Mouse (Mus musculus) kidney, adult 11 months (tissue): ENCODE results near the gene Gm20388.

Experiments
- DNase-seq: peaks from one replicate; pipeline ENCODE4 v3.0.0; 2022

The Gm20388 gene

GRCm38 (mm10) chr8:123117744-123118143, 3207.1 kb downstream of the Gm20388 start:
- no peak for DNase-seq

DNA sequence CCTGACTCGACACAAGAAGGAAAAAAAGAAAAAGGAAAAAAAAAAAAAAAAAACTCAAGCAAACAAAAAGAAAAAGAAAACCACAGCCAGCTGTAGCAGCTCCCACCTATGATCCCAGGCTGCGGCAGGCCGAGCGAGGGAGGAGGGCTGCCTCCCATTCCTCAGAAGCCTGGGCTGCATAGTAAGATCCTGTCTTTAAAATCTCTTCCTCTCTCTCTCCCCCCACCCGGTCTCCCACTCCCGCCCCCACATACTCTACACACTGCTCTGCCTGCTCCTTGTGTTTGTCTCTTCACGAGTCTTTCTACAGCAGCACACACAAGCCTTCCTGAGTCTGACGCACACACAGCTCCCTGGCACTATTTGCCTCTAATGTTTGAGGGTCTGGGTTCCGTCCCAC, 3211.4 kb downstream of the Gm20388 start:
- no peak for DNase-seq

DNA sequence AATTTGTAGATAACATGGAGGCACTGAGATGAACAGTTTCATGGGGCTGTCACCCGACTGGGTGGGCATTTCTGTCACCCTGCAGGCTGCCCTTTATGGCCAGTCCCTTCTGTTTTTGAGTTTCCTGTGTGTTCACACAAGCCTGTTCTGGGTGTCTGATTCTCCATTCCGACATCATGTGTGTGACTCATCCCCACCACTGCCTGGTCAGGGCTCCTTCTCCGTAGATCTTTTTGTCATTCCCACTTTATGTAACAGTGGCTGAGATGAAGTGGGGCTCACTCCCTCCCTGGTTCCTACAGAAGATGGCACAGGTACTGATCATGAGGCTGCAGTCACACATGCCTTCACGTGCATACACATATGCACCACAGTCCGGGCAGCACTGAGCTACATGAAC, 3212.0 kb downstream of the Gm20388 start:
- DNase-seq, result no peak

GRCm38 (mm10) chr8:123126193-123126816, 3215.7 kb downstream of the Gm20388 start:
- peak; percentile 70 for DNase-seq

DNA sequence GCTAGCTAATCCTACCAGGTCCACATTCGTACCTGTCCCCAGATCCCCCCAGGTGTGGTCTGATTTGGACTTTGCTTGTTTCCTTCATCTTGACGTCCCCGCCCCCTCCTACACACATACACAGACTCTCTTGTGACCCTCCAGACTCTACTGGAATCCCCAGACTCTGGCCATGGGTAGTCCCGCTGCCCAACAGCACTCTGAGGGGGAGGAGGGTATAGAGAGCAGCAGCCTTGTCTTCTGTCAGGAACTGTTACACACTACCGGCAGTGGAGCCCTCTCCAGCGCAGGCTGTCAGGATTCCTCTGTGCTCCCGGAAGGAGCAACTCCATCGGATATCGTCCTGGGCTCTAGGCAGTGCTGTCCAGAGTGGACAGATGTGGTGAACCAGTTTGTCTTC, 3220.4 kb downstream of the Gm20388 start:
- no peak for DNase-seq

- no peak for DNase-seq
These were observed 3222.3 kb downstream of the Gm20388 start for GRCm38 (mm10) chr8:123132953-123133352.

DNA sequence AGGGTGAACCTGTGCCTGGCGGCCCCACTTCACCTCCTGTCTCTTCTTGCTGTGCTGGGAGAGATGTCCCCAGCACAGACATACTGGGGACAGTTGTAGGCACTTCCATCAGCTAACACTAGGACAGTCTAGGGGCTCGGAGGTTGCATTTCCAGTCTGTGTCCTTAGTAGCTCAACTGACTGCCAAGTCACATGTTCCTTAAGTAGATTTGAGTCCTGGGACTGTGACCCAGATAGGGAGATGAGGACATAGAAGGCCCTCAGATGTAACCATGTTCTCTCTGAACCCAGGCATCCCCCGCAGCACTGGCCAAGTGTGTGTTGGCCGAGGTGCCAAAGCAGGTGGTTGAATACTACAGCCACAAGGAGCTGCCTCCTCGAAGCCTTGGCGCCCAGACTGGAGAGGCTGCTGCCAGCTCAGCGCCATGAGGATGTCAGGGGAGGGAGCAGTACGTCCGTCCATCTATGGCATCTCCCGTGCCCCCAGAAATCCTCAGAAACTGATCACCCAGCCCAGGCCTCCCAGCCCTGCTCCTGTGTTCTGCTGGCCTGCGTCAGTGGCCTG, 3223.6 kb downstream of the Gm20388 start:
- DNase-seq, result no peak

GRCm38 (mm10) chr8:123135406-123135805, 3224.8 kb downstream of the Gm20388 start:
- no peak for DNase-seq

- no peak for DNase-seq
These were observed 3225.2 kb downstream of the Gm20388 start for GRCm38 (mm10) chr8:123135806-123136205.

- no peak for DNase-seq
These were observed 3225.6 kb downstream of the Gm20388 start for GRCm38 (mm10) chr8:123136287-123136686.

DNA sequence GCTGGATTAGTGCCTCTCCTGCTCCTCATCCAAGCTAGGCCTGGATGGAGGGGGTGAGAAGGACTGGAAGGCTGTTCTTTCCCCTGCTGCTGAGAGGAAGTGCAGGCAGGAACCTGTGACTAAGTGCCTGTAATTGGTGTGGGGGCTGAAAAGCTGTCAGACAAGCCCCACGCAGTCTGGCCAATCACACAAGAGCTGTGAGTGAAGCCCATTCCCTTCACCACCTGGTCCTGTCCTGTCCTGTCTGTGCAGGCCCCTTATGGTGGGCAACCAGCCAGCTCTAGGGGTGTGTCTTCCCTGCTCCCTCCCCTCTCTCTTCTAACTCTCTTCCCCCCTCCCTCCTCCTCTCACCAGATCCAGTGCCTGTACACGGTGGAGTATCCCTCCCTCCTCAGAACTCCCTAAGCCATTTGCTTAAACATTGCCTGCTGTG, 3227.0 kb downstream of the Gm20388 start:
- peak; percentile 24 for DNase-seq

GRCm38 (mm10) chr8:123138741-123139140, 3228.1 kb downstream of the Gm20388 start:
- no peak for DNase-seq

DNA sequence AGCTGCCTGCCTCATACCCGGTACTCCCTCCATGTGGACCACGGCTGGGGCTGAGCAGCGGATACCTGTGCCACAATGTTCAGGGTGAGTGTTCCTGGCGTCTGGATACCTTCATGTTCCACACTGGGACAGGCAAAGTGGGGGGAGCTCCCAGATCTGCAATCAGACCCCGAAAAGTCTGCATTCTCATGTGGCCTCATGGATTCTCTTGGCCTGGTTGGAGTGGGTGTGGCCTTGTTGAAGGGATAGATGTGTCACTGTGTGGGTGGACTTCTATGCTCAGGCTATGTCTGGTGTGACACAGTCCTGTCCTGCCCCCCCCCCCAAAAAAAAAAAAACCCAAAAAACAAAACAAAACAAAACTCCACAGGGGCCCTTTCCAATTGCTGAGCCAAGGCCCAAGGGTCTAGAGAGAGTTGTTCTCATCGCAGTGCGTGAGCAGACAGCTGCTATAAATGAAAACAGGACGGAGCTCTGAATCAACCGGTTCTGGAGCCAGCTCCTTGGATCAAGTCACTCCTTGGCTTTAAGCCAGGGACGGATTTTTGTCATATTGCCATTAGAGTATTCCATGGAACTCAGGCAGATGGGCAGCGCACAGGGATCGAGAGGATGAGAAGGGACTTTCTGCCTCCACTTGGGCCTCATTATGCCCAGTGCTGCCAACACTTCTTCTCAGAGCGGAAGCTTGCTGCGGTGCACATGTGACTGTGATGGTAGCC, 3231.3 kb downstream of the Gm20388 start:
- DNase-seq, result peak; percentile 58

DNA sequence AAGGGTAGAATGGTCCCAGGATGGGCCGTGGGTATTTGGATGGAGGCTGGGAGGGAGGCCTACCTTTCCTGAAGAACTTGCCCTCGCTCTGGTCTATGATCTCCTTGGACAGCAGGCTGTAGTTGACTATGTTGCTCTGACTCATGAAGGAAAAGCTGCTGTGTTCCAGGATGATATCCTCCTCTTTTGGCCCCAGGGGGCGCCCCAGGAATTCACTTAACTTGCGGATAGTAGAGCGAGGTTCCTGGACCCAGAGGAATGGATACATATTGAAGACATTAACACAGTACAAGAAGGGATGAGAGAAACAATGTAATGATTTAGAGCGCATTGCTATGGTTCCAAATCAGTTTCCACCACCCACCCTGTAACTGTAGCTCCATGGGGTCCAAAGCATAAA, 3234.6 kb downstream of the Gm20388 start:
- DNase-seq, result peak; percentile 40

GRCm38 (mm10) chr8:123146390-123146789, 3235.7 kb downstream of the Gm20388 start:
- DNase-seq, result no peak

GRCm38 (mm10) chr8:123150737-123151171, 3240.1 kb downstream of the Gm20388 start:
- DNase-seq, result no peak

DNA sequence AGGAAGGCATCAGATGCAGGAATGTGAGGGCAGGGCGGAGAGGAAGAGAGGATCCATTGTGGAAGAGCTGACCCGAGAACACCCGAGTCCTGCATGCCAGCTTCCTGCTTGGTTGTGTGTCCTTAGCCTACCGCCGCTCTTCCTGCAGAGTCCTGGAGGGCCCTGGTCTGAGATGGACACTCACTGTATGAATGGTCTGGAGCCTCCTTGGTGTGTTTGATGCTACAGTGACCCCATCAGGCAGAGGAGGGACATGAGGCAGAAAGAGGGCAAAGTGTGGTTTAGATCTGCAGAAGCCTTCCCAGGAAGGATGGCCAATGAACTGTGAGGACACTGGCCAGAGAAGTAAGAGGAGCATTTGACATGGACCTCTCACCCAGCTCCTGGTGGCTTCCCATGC, 3244.5 kb downstream of the Gm20388 start:
- no peak for DNase-seq

- DNase-seq, result no peak
These were observed 3245.6 kb downstream of the Gm20388 start for GRCm38 (mm10) chr8:123156070-123156773.

DNA sequence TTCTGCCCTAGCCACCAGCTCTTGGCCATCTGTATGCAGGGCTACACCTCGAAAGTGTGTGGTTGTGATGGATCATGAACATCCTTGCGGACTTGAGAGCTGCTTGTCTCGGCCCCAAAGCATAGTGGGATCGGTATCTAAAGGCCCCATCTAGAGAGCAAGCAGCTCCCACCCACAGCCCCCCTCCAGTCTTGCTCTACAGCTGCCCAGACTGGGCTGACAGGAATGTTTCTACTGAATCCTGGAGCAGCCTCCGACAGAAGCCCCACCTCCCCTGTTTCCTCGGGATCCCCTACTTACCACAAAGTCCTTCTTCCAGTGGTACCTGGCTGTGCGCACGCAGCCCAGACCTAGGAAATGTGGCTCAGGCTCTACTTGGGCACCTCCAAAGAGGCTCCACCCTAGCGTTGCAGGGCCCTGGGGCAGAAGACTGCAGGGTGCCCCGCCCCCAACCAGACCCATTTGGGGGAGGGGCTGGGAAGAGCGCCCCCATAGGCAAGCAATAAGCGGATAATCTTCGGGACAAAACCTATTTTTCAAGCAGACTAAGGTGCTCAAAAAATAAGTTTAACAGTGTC, 3247.3 kb downstream of the Gm20388 start, which contains the start of gene Sult5a1:
TSS of gene Sult5a1 (minus strand) at position 428 of the 578 bp plus-strand sequence.
- no peak for DNase-seq

DNA sequence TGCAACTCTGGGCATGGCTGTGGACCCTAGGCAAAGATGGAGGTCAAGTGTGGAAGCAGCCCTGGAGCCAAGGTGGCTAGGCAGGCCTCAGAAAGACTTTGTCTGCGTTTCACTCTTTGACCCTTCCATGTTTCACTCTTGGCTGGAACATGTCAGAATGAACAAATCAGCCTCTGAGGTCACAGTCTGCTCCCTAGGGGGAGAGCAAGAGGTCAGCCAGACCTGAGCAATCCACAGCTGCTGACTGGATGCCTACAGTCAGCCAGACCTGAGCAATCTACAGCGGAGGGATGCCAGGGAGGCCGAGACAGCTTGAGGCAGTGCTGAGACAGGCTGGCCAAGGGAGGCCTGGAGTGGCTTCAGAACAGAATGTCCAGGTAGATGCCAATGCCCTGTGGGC, 3270.8 kb downstream of the Gm20388 start:
- peak; percentile 84 for DNase-seq

GRCm38 (mm10) chr8:123185566-123186409, 3275.1 kb downstream of the Gm20388 start, which contains the start of gene Dpep1:
TSS of gene Dpep1 (plus strand) at chr8:123186242.
- DNase-seq, result peak; percentile 76

DNA sequence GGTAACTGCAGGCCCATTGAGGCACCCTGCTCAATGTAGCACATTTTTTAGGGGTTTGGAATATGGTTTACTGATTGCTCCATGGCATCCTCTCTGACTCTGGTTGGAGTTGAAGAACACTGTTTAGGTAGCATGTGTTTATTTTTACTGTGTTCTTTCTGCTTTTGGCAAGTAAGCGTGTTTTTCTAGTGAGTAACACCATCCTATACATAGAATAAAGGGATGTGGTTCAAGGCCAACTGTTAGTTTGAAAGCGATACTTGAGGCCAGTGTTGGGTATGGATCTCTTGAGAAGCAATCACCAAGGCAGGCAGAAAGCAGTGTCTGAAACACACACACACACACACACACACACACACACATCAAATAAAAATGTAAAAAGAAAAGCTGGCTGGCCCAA, 3277.4 kb downstream of the Gm20388 start:
- DNase-seq, result no peak
